ENCODE assay signal across 8 mouse cellular contexts in the genomic region with DNA sequence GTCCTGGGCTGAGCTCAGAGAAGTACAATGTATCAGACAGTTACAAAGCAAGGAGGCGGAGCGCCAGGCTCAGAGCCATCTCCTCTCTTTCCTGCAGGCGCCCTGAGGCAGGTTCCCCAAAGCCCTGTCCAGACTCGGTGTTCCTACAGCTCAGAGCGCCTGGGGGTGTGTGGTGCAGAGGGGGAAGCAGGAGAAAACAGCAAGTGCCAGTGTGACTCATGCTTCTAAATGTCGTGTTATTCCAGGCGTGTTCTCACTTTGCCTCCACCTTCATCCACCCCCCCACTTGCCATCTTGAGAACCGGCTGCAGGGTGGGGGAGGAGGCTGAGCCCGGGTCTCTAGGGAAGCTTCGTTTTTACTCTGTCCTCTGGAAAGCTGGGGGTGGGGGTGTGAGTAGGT.
A peak's percentile ranks its signal among the peaks of the same experiment; 100 is the strongest.
DNase-seq lines count a peak whose midpoint lies in the region; ATAC-seq lines count a peak whose summit lies in the region.

No protein-coding gene starts in this region.

- intact Hi-C loops in heart, postnatal 36 days (cut with DNase I) = no loop called here

- H3K4me3 ChIP-seq in heart, embryonic 10.5 days = peak overlapping the region; percentile 16; the same call in 1 of the 2 replicates
- H3K4me3 ChIP-seq in hindbrain, embryonic 16.5 days (ENCODE audit: low read length) = no peak overlapping the region

- no peaks in the 10 kb centered on the region for H3K36me3 ChIP-seq in heart, embryonic 10.5 days
- H3K36me3 ChIP-seq in hindbrain, embryonic 16.5 days (ENCODE audit: control insufficient read depth, insufficient read depth, low read length) = no peaks in the 10 kb centered on the region

- ATAC-seq in hindbrain, embryonic 16.5 days = no peak

- WGBS in heart, embryonic 10.5 days = 39% methylated on average over 10 of the region's 10 CpGs
- WGBS in hindbrain, embryonic 16.5 days = 25% methylated on average over 9 of the region's 10 CpGs

- H3K4me2 ChIP-seq in hindbrain, embryonic 16.5 days (ENCODE audit: low read length) = peak overlapping the region; percentile 17; the same call in 1 of the 2 replicates

- no peak overlapping the region; the same call in 1 of the 2 replicates for H3K9ac ChIP-seq in hindbrain, embryonic 16.5 days (ENCODE audit: low read depth, low read length)

- 0 out of 2 replicates have a peak overlapping the region, but pooled peaks have one; percentile 38 for H3K27ac ChIP-seq in heart, embryonic 10.5 days
- no peak overlapping the region for H3K27ac ChIP-seq in hindbrain, embryonic 16.5 days (ENCODE audit: low read depth, low read length)

- DNase-seq in heart, embryonic 10.5 days (ENCODE audit: low spot score) = no peak
- no peak for DNase-seq in heart, postnatal 36 days
- DNase-seq in urinary bladder, postnatal 14 days (ENCODE audit: low spot score) = peak; percentile 34
- no peak for DNase-seq in urinary bladder, postnatal 25 days (ENCODE audit: low spot score)
- peak; percentile 66 for DNase-seq in naive thymus-derived CD4-positive, alpha-beta T cell, adult 2 months (ENCODE audit: low read depth)
- no peak for DNase-seq in cerebellum, postnatal 14 days
- DNase-seq in cerebellum, adult 8-10 months = no peak

- H3K4me1 ChIP-seq in heart, embryonic 10.5 days = peaks cover 16% of the 10 kb centered on the region
- peaks cover 29% of the 10 kb centered on the region for H3K4me1 ChIP-seq in hindbrain, embryonic 16.5 days (ENCODE audit: control insufficient read depth, insufficient read depth, low read depth, low read length)

- no peaks in the 10 kb centered on the region for H3K9me3 ChIP-seq in heart, embryonic 10.5 days
- no peaks in the 10 kb centered on the region for H3K9me3 ChIP-seq in hindbrain, embryonic 16.5 days (ENCODE audit: control insufficient read depth, low read length)

- H3K27me3 ChIP-seq in heart, embryonic 10.5 days (ENCODE audit: insufficient read depth, poor library complexity, severe bottlenecking) = 0 out of 2 replicates have a peak, but pooled peaks cover 11% of the 10 kb centered on the region
- H3K27me3 ChIP-seq in hindbrain, embryonic 16.5 days (replicated peaks; ENCODE audit: control insufficient read depth, insufficient read depth, low read length) = no peaks in the 10 kb centered on the region; the same call in 1 of the 2 replicates

Comparison
In these comparisons a context has a peak if more than half of its experiments do, and no peak if none do; other contexts are left out.
1. DNase-seq: peak in urinary bladder, postnatal 14 days (single experiment) and naive thymus-derived CD4-positive, alpha-beta T cell, adult 2 months (single experiment); none in heart, embryonic 10.5 days (single experiment), heart, postnatal 36 days (0 of 2), urinary bladder, postnatal 25 days (single experiment), cerebellum, postnatal 14 days (0 of 2) and cerebellum, adult 8-10 months (single experiment).